Mouse (Mus musculus) heart, embryonic 11.5 days (tissue): ENCODE data around the gene Hs6st3. TPM values are rescaled to one million over a fixed set of nuclear protein-coding genes. Genes with fewer than 3 reads are reported as not detected.

Experiments used
- ATAC-seq: fragments of 200-750 bp; cut with Nextera tagmentation; replicated peaks from 2 replicates; pipeline ENCODE4 v1.8.0; 2017; ENCODE audit warnings: moderate library complexity; ENCODE audit not compliant: insufficient number of reproducible peaks, low FRiP score, low TSS enrichment
- H3K27ac ChIP-seq: fragments of 300-500 bp; sonication (generic); 2 replicates; pipeline ENCODE4 v1.5.1; 2014; ENCODE audit warnings: mild to moderate bottlenecking, low read depth, low read length
- H3K27me3 ChIP-seq: fragments of 300-500 bp; sonication (generic); 2 replicates; pipeline ENCODE4 v1.6.1; 2014; ENCODE audit warnings: mild to moderate bottlenecking, low read length, mixed read lengths; ENCODE audit not compliant: control insufficient read depth, insufficient read depth
- H3K36me3 ChIP-seq: fragments of 300-500 bp; sonication (generic); 2 replicates; pipeline ENCODE4 v1.6.1; 2014; ENCODE audit warnings: mild to moderate bottlenecking, low read length, moderate library complexity, mixed read lengths; ENCODE audit not compliant: control insufficient read depth, insufficient read depth
- H3K4me1 ChIP-seq: fragments of 300-500 bp; sonication (generic); 2 replicates; pipeline ENCODE4 v1.6.1; 2014; ENCODE audit warnings: low read length; ENCODE audit not compliant: control insufficient read depth, insufficient read depth
- H3K4me2 ChIP-seq: fragments of 300-500 bp; sonication (generic); 2 replicates; pipeline ENCODE4 v1.6.1; 2014; ENCODE audit warnings: mild to moderate bottlenecking, moderate library complexity
- H3K4me3 ChIP-seq: fragments of 300-500 bp; sonication (generic); 2 replicates; pipeline ENCODE4 v1.5.1; 2014; ENCODE audit warnings: low read depth, low read length
- H3K9ac ChIP-seq: fragments of 300-500 bp; sonication (generic); 2 replicates; pipeline ENCODE4 v1.6.1; 2014; ENCODE audit warnings: mild to moderate bottlenecking, low read depth, low read length, moderate library complexity
- H3K9me3 ChIP-seq: fragments of 300-500 bp; sonication (generic); replicated peaks from 2 replicates; pipeline ENCODE4 v1.6.1; 2016; ENCODE audit warnings: low read length; ENCODE audit not compliant: control insufficient read depth
- whole genome bisulfite sequencing: fragments of 180-500 bp; shearing (Covaris S2); extraction: QIAGEN DNeasy Blood & Tissue Kit; methylation state at CpG from one replicate; pipeline ENCODE4 v1.1.7; 2014; ENCODE audit not compliant: insufficient replicate concordance; 5-methylcytosine and 5-hydroxymethylcytosine counted together
- polyA plus RNA-seq: library from polyadenylated mRNA; unstranded; fragments of >200 nt; fragmentation: Nextera tagmentation; extraction: Ambion mirVana; gene quantifications from 2 replicates; pipeline ENCODE4 v1.2.1, GENCODE M21; 2014

Hs6st3 gene
- polyA plus RNA-seq, 1 experiment from 2014 or later, result 0.20 TPM

- WGBS, result 46% methylated on average over 13 of the region's 13 CpGs
- peak; percentile 62 for ATAC-seq
These were observed 77.6 kb downstream of the Hs6st3 start for GRCm38 (mm10) chr14:119215576-119216309.

DNA sequence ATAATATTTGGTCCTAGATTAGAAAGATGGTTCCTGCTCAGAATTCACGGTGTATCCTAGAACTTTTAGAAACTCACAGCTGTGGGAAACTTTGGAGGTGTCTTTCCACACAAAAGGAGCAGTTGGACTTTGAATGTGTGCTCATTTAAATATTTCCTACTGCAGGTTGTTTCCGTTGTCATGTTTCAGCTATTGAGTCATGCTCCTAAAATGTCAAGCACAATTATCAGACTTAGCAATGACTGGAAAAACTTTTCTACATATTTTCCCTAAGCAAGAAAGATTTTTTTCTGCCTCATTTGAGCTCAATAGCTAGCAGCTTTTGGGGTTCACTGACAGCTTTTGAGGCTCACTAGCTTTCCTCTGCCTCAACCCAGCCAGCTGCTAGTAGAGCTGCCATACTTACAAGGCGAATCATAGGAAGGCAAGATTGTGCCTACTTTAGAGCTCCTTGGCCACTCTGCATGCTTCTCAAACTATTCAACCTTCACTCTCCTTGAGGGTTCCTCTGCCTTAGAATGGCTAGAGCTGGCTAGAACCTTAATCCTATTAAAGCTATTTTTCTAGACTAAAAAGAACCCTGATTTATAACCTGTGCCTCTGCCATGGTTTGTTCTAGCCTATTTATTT is 89.7 kb downstream of the Hs6st3 start:
- H3K9me3 ChIP-seq, result no peaks in the 10 kb centered on the region
- no peak overlapping the region for H3K27ac ChIP-seq
- 83% methylated on average over 3 of the region's 3 CpGs for WGBS
- no peak overlapping the region for H3K4me2 ChIP-seq
- H3K4me1 ChIP-seq, result no peaks in the 10 kb centered on the region
- no peaks in the 10 kb centered on the region for H3K27me3 ChIP-seq
- no peak for ATAC-seq
- no peak overlapping the region for H3K4me3 ChIP-seq
- no peak overlapping the region for H3K9ac ChIP-seq
- H3K36me3 ChIP-seq, result no peaks in the 10 kb centered on the region

More at GRCm38 (mm10) chr14:119215576-119216309, 77.6 kb downstream of the Hs6st3 start:
- Histone ChIP-seq H3K4me2 (no peak overlapping the region), H3K27ac (peak overlapping the region; percentile 42), H3K9me3 (no peaks in the 10 kb centered on the region), H3K27me3 (no peaks in the 10 kb centered on the region), H3K4me1 (no peaks in the 10 kb centered on the region; the same call in 1 of the 2 replicates), H3K36me3 (no peaks in the 10 kb centered on the region), H3K4me3 (no peak overlapping the region), H3K9ac (no peak overlapping the region)

GRCm38 (mm10) chr14:119233598-119233997 is 95.5 kb downstream of the Hs6st3 start:
- no peaks in the 10 kb centered on the region for H3K4me1 ChIP-seq
- no peak for ATAC-seq
- WGBS, result 83% methylated on average over 2 of the region's 2 CpGs
- no peak overlapping the region for H3K9ac ChIP-seq
- no peaks in the 10 kb centered on the region for H3K36me3 ChIP-seq
- no peaks in the 10 kb centered on the region for H3K9me3 ChIP-seq
- H3K27ac ChIP-seq, result no peak overlapping the region
- H3K4me3 ChIP-seq, result no peak overlapping the region
- no peaks in the 10 kb centered on the region for H3K27me3 ChIP-seq
- no peak overlapping the region for H3K4me2 ChIP-seq

DNA sequence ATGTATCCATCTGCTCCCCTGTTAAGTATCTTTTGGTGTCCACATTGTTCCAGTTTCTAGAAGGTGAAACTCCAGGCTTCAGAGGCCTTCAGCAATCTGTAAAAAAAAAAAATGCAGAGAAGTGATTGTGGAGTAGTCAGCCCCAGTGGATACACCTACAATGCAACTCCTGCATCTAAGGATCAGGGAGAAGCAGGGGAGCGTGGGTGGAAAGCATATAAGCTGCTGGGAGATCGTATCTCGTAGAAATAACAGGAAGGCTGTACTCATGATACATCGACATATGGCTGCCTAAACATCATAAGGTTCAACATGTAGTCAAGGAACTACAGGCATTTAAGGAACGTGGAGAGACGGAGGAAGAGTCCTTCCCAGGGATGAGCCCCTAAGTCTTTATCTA is 109.0 kb downstream of the Hs6st3 start:
- H3K36me3 ChIP-seq, result no peaks in the 10 kb centered on the region
- H3K4me2 ChIP-seq, result no peak overlapping the region
- H3K27me3 ChIP-seq, result no peaks in the 10 kb centered on the region
- no peaks in the 10 kb centered on the region for H3K9me3 ChIP-seq
- 83% methylated on average over 6 of the region's 6 CpGs for WGBS
- no peak overlapping the region for H3K4me3 ChIP-seq
- no peak overlapping the region for H3K9ac ChIP-seq
- no peaks in the 10 kb centered on the region for H3K4me1 ChIP-seq
- ATAC-seq, result no peak
- H3K27ac ChIP-seq, result no peak overlapping the region

- H3K4me3 ChIP-seq, result no peak overlapping the region
- H3K36me3 ChIP-seq, result no peaks in the 10 kb centered on the region
- no peaks in the 10 kb centered on the region for H3K4me1 ChIP-seq
- H3K27ac ChIP-seq, result no peak overlapping the region
- ATAC-seq, result no peak
- 0 out of 2 replicates have a peak, but pooled peaks cover 3% of the 10 kb centered on the region for H3K9me3 ChIP-seq
- H3K27me3 ChIP-seq, result no peaks in the 10 kb centered on the region
- H3K9ac ChIP-seq, result no peak overlapping the region
- no peak overlapping the region for H3K4me2 ChIP-seq
- WGBS, result 67% methylated on average over 16 of the region's 16 CpGs
These were observed 110.0 kb downstream of the Hs6st3 start for GRCm38 (mm10) chr14:119248001-119248607.

- Histone ChIP-seq H3K4me3 (no peak overlapping the region), H3K27ac (no peak overlapping the region), H3K4me2 (no peak overlapping the region), H3K27me3 (no peaks in the 10 kb centered on the region), H3K9ac (no peak overlapping the region), H3K9me3 (0 out of 2 replicates have a peak, but pooled peaks cover 3% of the 10 kb centered on the region), H3K36me3 (no peaks in the 10 kb centered on the region), H3K4me1 (no peaks in the 10 kb centered on the region)
- 75% methylated on average over 10 of the region's 10 CpGs for WGBS
- no peak for ATAC-seq
These were observed 112.2 kb downstream of the Hs6st3 start for GRCm38 (mm10) chr14:119250353-119250752.

GRCm38 (mm10) chr14:119255396-119255795 is 117.3 kb downstream of the Hs6st3 start:
- H3K27ac ChIP-seq, result no peak overlapping the region
- WGBS, result 72% methylated on average over 3 of the region's 3 CpGs
- H3K36me3 ChIP-seq, result no peaks in the 10 kb centered on the region
- H3K4me1 ChIP-seq, result peaks cover under 1% of the 10 kb centered on the region; the same call in 1 of the 2 replicates
- 0 out of 2 replicates have a peak, but pooled peaks cover 3% of the 10 kb centered on the region for H3K9me3 ChIP-seq
- H3K9ac ChIP-seq, result no peak overlapping the region
- H3K4me2 ChIP-seq, result no peak overlapping the region
- no peak for ATAC-seq
- no peak overlapping the region for H3K4me3 ChIP-seq
- no peaks in the 10 kb centered on the region for H3K27me3 ChIP-seq

- Histone ChIP-seq H3K27me3 (no peaks in the 10 kb centered on the region), H3K4me3 (no peak overlapping the region), H3K9me3 (0 out of 2 replicates have a peak, but pooled peaks cover 3% of the 10 kb centered on the region), H3K36me3 (no peaks in the 10 kb centered on the region), H3K9ac (no peak overlapping the region), H3K4me1 (peaks cover 5% of the 10 kb centered on the region; the same call in 1 of the 2 replicates), H3K27ac (no peak overlapping the region), H3K4me2 (no peak overlapping the region)
- 81% methylated on average over 7 of the region's 7 CpGs for WGBS
- ATAC-seq, result no peak
These were observed 118.9 kb downstream of the Hs6st3 start for GRCm38 (mm10) chr14:119257072-119257471.
